Mouse (Mus musculus) forebrain, embryonic 10.5 days (tissue): Measurements from ENCODE around the gene Pkd1. TPM values are rescaled to one million over a fixed set of nuclear protein-coding genes. Genes with fewer than 3 reads are reported as not detected.
A peak's percentile ranks its signal among the peaks of the same experiment; 100 is the strongest.

Source experiments
- DNase-seq: peaks from one replicate; pipeline ENCODE4 v3.0.0-alpha.2; 2017; ENCODE audit warnings: low spot score; ENCODE audit errors: extremely low spot score
- H3K27ac ChIP-seq: fragments of 300-500 bp; sonication (generic); 2 replicates; pipeline ENCODE4 v1.5.1; 2016; ENCODE audit warnings: mild to moderate bottlenecking
- H3K27me3 ChIP-seq: fragments of 300-500 bp; sonication (generic); 2 replicates; pipeline ENCODE4 v1.6.1; 2016; ENCODE audit warnings: mild to moderate bottlenecking; ENCODE audit not compliant: poor library complexity, severe bottlenecking
- H3K36me3 ChIP-seq: fragments of 300-500 bp; sonication (generic); replicated peaks from 2 replicates; pipeline ENCODE4 v1.6.1; 2016; ENCODE audit warnings: mild to moderate bottlenecking, moderate library complexity
- H3K4me1 ChIP-seq: fragments of 300-500 bp; sonication (generic); 2 replicates; pipeline ENCODE4 v1.6.1; 2016
- H3K4me3 ChIP-seq: fragments of 300-500 bp; sonication (generic); 2 replicates; pipeline ENCODE4 v1.5.1; 2016; ENCODE audit warnings: mild to moderate bottlenecking, moderate library complexity
- H3K9me3 ChIP-seq: fragments of 300-500 bp; sonication (generic); 2 replicates; pipeline ENCODE4 v1.6.1; 2016; ENCODE audit warnings: mild to moderate bottlenecking, moderate library complexity
- WGBS: fragments of 180-500 bp; shearing (Covaris S2); methylation state at CpG from one replicate; pipeline ENCODE4 v1.1.7; 2016; 5-methylcytosine and 5-hydroxymethylcytosine counted together
- polyA plus RNA-seq: library from polyadenylated mRNA; unstranded; fragments of >200 nt; fragmentation: Nextera tagmentation; extraction: Ambion mirVana; gene quantifications from 2 replicates; pipeline ENCODE4 v1.2.1, GENCODE M21; 2016

The Pkd1 gene
- polyA plus RNA-seq, 1 experiment from 2014 or later: 12.9 TPM

- no peak for DNase-seq
- Histone ChIP-seq H3K27ac (no peak overlapping the region), H3K4me3 (no peak overlapping the region), H3K27me3 (no peaks in the 10 kb centered on the region), H3K36me3 (no peaks in the 10 kb centered on the region), H3K9me3 (no peaks in the 10 kb centered on the region), H3K4me1 (peaks cover 10% of the 10 kb centered on the region)
- WGBS: 73% methylated on average over 8 of the region's 8 CpGs
These were observed 10.7 kb upstream of the Pkd1 start for GRCm38 (mm10) chr17:24538950-24539349.

DNA sequence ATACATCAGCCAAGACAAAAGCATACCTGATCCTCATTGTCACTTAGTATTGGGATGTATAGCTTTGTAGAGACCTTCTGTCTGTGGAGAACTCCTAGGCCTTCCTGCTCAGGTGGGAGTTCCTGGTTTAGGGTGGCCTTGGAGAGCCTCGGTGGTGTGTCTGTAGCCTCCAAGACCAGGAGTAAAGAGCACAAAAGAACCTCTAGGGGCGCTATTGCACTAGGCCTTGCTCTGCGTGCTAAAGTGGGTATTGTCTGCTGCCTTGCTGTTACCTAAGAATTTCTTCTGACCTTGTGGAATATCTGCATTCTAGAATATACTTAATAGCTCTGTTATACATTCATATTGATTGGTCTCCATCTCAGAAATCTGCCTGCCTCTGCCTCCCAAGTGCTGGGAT lies 9.3 kb upstream of the Pkd1 start:
- no peaks in the 10 kb centered on the region for H3K9me3 ChIP-seq
- WGBS: 13% methylated on average over 3 of the region's 3 CpGs
- no peaks in the 10 kb centered on the region for H3K36me3 ChIP-seq
- peaks cover 16% of the 10 kb centered on the region for H3K4me1 ChIP-seq
- no peak overlapping the region for H3K4me3 ChIP-seq
- H3K27ac ChIP-seq: no peak overlapping the region
- H3K27me3 ChIP-seq: peaks cover 8% of the 10 kb centered on the region
- DNase-seq: peak; percentile 33

- Histone ChIP-seq H3K27ac (peak overlapping the region; percentile 68; the same call in 1 of the 2 replicates), H3K4me3 (peak overlapping the region; percentile 35), H3K4me1 (peaks cover 20% of the 10 kb centered on the region), H3K27me3 (peaks cover 43% of the 10 kb centered on the region), H3K9me3 (no peaks in the 10 kb centered on the region), H3K36me3 (no peaks in the 10 kb centered on the region)
- peak; percentile 28 for DNase-seq
- WGBS: 27% methylated on average over 12 of the region's 12 CpGs
These were observed 5.0 kb upstream of the Pkd1 start for GRCm38 (mm10) chr17:24544613-24545012.

- no peak overlapping the region for H3K27ac ChIP-seq
- no peaks in the 10 kb centered on the region for H3K36me3 ChIP-seq
- no peak overlapping the region for H3K4me3 ChIP-seq
- H3K9me3 ChIP-seq: no peaks in the 10 kb centered on the region
- WGBS: 92% methylated on average over 2 of the region's 2 CpGs
- H3K27me3 ChIP-seq: peaks cover 44% of the 10 kb centered on the region
- H3K4me1 ChIP-seq: peaks cover 27% of the 10 kb centered on the region
- DNase-seq: no peak
These were observed 4.4 kb upstream of the Pkd1 start for GRCm38 (mm10) chr17:24545247-24545646.

DNA sequence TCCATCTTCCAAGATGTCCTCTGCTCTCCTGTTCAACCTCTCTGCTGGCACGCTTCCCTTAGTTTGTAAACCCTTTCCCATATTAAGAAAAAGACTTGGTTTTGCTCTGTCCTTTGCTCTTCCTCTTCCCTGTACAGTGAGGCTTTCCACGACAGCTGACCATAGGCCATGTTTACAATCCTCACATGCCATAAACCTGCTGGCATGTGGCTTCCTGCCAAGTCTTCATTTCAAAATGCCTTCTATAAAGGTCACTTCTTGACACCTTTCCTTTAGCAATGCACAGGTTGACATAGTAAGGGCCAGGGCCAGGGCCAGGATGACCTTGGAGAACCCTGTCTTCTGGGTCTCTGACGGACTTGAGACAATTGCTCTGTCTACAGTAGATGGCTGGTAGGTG lies 3.4 kb upstream of the Pkd1 start:
- Histone ChIP-seq H3K4me1 (peaks cover 35% of the 10 kb centered on the region), H3K27me3 (peaks cover 44% of the 10 kb centered on the region), H3K9me3 (no peaks in the 10 kb centered on the region), H3K36me3 (no peaks in the 10 kb centered on the region), H3K27ac (no peak overlapping the region), H3K4me3 (no peak overlapping the region)
- WGBS: 91% methylated on average over 3 of the region's 3 CpGs
- DNase-seq: no peak

GRCm38 (mm10) chr17:24548435-24548834 lies 1.2 kb upstream of the Pkd1 start:
- no peaks in the 10 kb centered on the region for H3K9me3 ChIP-seq
- H3K27ac ChIP-seq: no peak overlapping the region
- 40% methylated on average over 9 of the region's 9 CpGs for WGBS
- peaks cover 48% of the 10 kb centered on the region for H3K4me1 ChIP-seq
- no peaks in the 10 kb centered on the region for H3K36me3 ChIP-seq
- H3K4me3 ChIP-seq: peak overlapping the region; percentile 75
- no peak for DNase-seq
- H3K27me3 ChIP-seq: peaks cover 44% of the 10 kb centered on the region

DNA sequence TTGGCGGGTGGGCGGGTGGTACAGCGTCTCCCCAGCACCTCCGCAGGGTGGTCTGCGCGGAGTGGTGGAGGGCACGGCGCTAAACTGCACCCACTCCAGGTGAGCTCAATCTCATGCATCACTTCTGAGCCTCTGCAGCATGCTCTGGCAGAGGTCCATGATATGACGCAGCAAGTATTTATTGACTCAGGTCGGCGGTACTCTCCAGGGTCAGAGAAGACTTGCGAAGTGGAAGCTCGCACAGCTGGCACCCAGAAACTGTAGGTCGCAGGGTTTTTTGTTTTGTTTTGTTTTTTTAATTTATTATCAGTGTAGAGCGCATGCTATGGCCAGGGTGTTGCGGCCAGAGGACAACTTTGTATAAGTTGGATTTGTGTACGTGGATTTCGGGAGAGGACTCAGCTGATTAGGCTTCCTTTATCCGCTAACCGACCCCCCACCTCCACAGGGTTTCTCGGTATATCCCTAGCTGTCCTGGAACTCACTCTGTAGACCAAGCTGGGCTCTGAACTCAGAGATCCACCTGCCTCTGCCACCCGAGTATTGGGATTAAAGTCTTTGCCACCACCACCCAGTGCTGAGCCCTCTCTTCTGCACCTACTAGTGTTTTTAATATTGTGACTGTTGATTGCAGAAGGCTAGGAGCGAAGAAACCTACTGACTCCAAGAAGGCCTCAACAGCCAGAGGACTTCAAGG lies 565 bp upstream of the Pkd1 start:
- Histone ChIP-seq H3K27ac (peak overlapping the region; percentile 96), H3K27me3 (peaks cover 44% of the 10 kb centered on the region), H3K9me3 (no peaks in the 10 kb centered on the region), H3K4me1 (peaks cover 48% of the 10 kb centered on the region), H3K36me3 (no peaks in the 10 kb centered on the region), H3K4me3 (peak overlapping the region; percentile 75)
- WGBS: 5% methylated on average over 23 of the region's 23 CpGs
- peak; percentile 26 for DNase-seq

DNA sequence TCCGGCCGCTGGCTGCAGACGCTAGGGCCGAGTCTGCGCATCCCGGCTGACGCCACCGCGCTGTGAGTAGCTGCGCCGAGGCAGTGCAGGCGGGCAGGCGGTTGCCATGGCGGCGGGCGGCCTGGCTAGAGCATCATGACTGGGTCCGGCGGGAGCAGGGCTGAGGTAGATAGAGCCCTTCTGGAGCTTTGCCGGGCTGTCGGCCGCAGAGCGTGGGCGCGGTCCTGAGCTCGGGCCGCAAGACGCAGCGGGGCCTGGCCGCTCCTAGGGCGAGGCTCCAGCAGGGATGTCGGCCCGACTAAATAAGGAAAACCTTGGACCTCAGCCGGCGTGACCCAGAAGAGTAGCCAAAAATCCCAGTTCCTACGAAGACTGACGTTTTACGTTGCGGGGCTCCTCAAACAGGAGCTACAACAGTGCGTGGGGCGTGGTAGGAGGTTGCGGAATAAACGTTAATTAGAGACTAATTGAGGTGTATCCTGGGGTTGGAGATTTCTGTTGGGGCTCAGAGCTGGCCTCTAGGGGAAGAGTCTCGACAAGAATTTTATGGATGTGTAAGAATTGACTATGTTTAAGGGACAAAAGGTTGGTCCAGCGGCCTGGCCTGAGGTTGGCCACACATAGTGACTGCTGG lies 899 bp downstream of the Pkd1 start:
- peaks cover 42% of the 10 kb centered on the region for H3K4me1 ChIP-seq
- no peaks in the 10 kb centered on the region for H3K9me3 ChIP-seq
- H3K27ac ChIP-seq: peak overlapping the region; percentile 96
- peak; percentile 86 for DNase-seq
- peak overlapping the region; percentile 75 for H3K4me3 ChIP-seq
- H3K27me3 ChIP-seq: peaks cover 36% of the 10 kb centered on the region
- no peaks in the 10 kb centered on the region for H3K36me3 ChIP-seq
- under 1% methylated on average over 44 of the region's 44 CpGs for WGBS

GRCm38 (mm10) chr17:24551050-24551444 lies 1.4 kb downstream of the Pkd1 start:
- peak overlapping the region; percentile 96 for H3K27ac ChIP-seq
- H3K4me3 ChIP-seq: peak overlapping the region; percentile 75
- peaks cover 42% of the 10 kb centered on the region for H3K4me1 ChIP-seq
- H3K36me3 ChIP-seq: no peaks in the 10 kb centered on the region
- peaks cover 33% of the 10 kb centered on the region for H3K27me3 ChIP-seq
- WGBS: 63% methylated on average over 3 of the region's 3 CpGs
- H3K9me3 ChIP-seq: no peaks in the 10 kb centered on the region
- no peak for DNase-seq

DNA sequence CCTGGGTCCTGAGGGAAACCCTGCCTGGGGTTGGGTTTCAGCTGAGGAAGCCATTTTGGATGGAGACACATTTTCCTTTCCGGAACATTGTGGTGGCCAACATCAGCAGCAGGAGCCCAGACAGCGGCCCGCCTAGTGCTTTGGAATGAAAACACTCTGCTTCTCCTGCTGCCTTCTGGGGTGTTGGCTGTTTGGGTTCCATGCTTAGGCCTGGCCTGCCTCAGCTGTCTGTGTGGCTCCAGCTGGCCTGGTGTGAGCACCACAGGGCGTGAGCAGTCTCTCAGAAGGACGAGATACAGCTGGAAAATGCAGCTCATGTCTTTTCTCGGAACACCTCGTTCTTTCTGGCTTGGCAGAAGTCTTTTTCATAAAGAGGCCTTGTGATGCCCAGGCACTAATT lies 7.5 kb downstream of the Pkd1 start:
- H3K4me3 ChIP-seq: no peak overlapping the region
- H3K4me1 ChIP-seq: peaks cover 34% of the 10 kb centered on the region
- no peaks in the 10 kb centered on the region for H3K27me3 ChIP-seq
- WGBS: 92% methylated on average over 7 of the region's 7 CpGs
- no peaks in the 10 kb centered on the region for H3K9me3 ChIP-seq
- H3K36me3 ChIP-seq: peaks cover 10% of the 10 kb centered on the region; the same call in 1 of the 2 replicates
- DNase-seq: no peak
- H3K27ac ChIP-seq: 0 out of 2 replicates have a peak overlapping the region, but pooled peaks have one; percentile 8

- Histone ChIP-seq H3K27me3 (no peaks in the 10 kb centered on the region), H3K27ac (peak overlapping the region; percentile 83), H3K36me3 (peaks cover 10% of the 10 kb centered on the region; the same call in 1 of the 2 replicates), H3K4me3 (peak overlapping the region; percentile 31; the same call in 1 of the 2 replicates), H3K9me3 (no peaks in the 10 kb centered on the region), H3K4me1 (peaks cover 33% of the 10 kb centered on the region)
- DNase-seq: peak; percentile 23
- 44% methylated on average over 4 of the region's 4 CpGs for WGBS
These were observed 9.0 kb downstream of the Pkd1 start for GRCm38 (mm10) chr17:24558600-24559099.

- 51% methylated on average over 3 of the region's 3 CpGs for WGBS
- Histone ChIP-seq H3K9me3 (no peaks in the 10 kb centered on the region), H3K4me3 (peak overlapping the region; percentile 31), H3K27me3 (no peaks in the 10 kb centered on the region), H3K4me1 (peaks cover 34% of the 10 kb centered on the region), H3K27ac (peak overlapping the region; percentile 83), H3K36me3 (peaks cover 10% of the 10 kb centered on the region; the same call in 1 of the 2 replicates)
- no peak for DNase-seq
These were observed 9.5 kb downstream of the Pkd1 start for GRCm38 (mm10) chr17:24559146-24559545.
